Mouse (Mus musculus): ENCODE measurements around the gene Slc25a21.

GRCm38 (mm10) chr12:57009010-57009409 is 188.3 kb downstream of the Slc25a21 start:
- TF ChIP-seq CTCF (IDR thresholded peaks at IDR 0.05; ENCODE audit: low read depth, low read length) (no peak), POLR2A (IDR thresholded peaks at IDR 0.05; ENCODE audit: extremely low read depth, insufficient read depth, low read length) (no peak)
